Mouse (Mus musculus): ENCODE measurements around the gene Schip1.

DNA sequence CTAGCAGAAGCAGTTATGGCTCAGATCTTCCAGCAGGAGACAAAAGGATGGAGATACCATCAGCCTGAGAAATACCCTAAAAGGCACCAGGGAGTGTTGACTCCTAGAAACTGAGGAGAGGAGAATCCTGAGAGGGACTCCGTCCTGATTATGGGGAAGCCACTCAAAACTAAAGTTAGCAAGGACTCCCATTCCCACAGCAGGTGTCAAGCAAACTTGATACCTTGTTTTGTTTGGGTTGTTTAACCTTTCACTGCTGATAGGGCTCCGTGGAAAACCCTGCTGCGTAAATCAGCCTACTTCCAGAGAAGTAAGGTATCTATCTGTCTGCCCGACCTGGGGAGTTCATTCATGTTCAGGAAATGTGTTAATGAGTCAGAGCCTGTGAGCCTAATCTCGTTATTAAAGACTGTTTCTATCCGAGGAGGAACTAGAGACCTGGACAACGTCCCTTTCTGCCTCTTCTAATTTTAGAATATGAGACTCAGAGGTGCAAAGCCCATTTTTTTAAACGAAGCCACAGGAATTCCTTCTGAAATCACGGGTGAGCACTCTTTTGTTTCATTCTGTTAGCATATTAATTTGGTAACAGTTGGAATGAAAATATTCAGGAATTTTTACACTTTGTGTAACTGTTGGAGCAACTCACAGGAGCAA is 593.1 kb downstream of the Schip1 start:
- TF ChIP-seq POLR2A (IDR thresholded peaks at IDR 0.05; ENCODE audit: low read depth, low read length) (no peak), CTCF (conservative IDR thresholded peaks at IDR 0.05; ENCODE audit: insufficient read depth, insufficient read length, low read depth, low read length) (no peak)

Data from kidney, adult 2 months (tissue).